28 mouse cellular contexts compared by ENCODE assay signal in genomic region chrX:99035407-99035806, GRCm38 (mm10). TPM values are rescaled to one million over a fixed set of nuclear protein-coding genes. Genes with fewer than 3 reads are reported as not detected.
A peak's percentile ranks its signal among the peaks of the same experiment; 100 is the strongest.
DNase-seq lines count a peak whose midpoint lies in the region; ATAC-seq and TF ChIP-seq lines count a peak whose summit lies in the region.
"Had no signal": no experiment of that assay in that cellular context is flagged by ENCODE, and none has a peak within 500 bp of the region (broad histone marks: within the 10 kb centered on the region; RNA-seq: fewer than 3 reads in every experiment).

No protein-coding gene starts in this region.

- intact Hi-C loops in gastrocnemius, postnatal 14 days (cut with DNase I; ENCODE audit: low total_unique reads) = no loop called here

- 52% methylated on average over 3 of the region's 3 CpGs for WGBS in kidney, adult 2 months
- 55% methylated on average over 3 of the region's 3 CpGs for WGBS in kidney, embryonic 15.5 days
- WGBS in heart, embryonic 10.5 days = 41% methylated on average over 3 of the region's 3 CpGs

- H3K27me3 ChIP-seq in kidney, adult 2 months (replicated peaks; ENCODE audit: control insufficient read depth, insufficient read depth, low read length) = no peaks in the 10 kb centered on the region
- peaks cover 61% of the 10 kb centered on the region for H3K27me3 ChIP-seq in kidney, embryonic 15.5 days
- no peaks in the 10 kb centered on the region for H3K27me3 ChIP-seq in G1E (ENCODE audit: insufficient read depth, low read length)
- peaks cover 28% of the 10 kb centered on the region; the same call in 1 of the 2 replicates for H3K27me3 ChIP-seq in heart, embryonic 10.5 days (ENCODE audit: insufficient read depth, poor library complexity, severe bottlenecking)
- H3K27me3 ChIP-seq: forebrain, embryonic 13.5 days; intestine, embryonic 15.5 days had no signal

- no peak overlapping the region for H3K9ac ChIP-seq in kidney, embryonic 15.5 days
- H3K9ac ChIP-seq: forebrain, embryonic 13.5 days; heart, embryonic 13.5 days; hindbrain, embryonic 13.5 days; intestine, embryonic 15.5 days had no signal

- H3K9me3 ChIP-seq in kidney, embryonic 15.5 days (replicated peaks) = no peaks in the 10 kb centered on the region
- no peaks in the 10 kb centered on the region for H3K9me3 ChIP-seq in G1E (replicated peaks)
- H3K9me3 ChIP-seq in heart, embryonic 10.5 days = no peaks in the 10 kb centered on the region
- H3K9me3 ChIP-seq: forebrain, embryonic 10.5 days; forebrain, embryonic 13.5 days; heart, embryonic 13.5 days; hindbrain, embryonic 10.5 days; hindbrain, embryonic 13.5 days; intestine, embryonic 15.5 days had no signal

- ATAC-seq in kidney, embryonic 15.5 days (replicated peaks; ENCODE audit: low FRiP score) = no peak
- ATAC-seq in G1E (ENCODE audit: extremely low read depth, insufficient number of reproducible peaks, low FRiP score, poor library complexity, severe bottlenecking) = peak; percentile 63
- peak; percentile 68 for ATAC-seq in granulocyte monocyte progenitor cell, adult 5-6 weeks (replicated peaks; ENCODE audit: poor library complexity, severe bottlenecking)
- peak; percentile 85 for ATAC-seq in megakaryocyte progenitor cell, adult 5-6 weeks (replicated peaks; ENCODE audit: poor library complexity)
- ATAC-seq: activated CD4-positive, CD25-positive, alpha-beta regulatory T cell, adult 4 months; CD4-positive, CD25-positive, alpha-beta regulatory T cell, adult 4 months; forebrain, embryonic 13.5 days; forebrain, embryonic 16.5 days; hindbrain, embryonic 16.5 days; intestine, embryonic 15.5 days had no signal

- no peak overlapping the region for H3K4me3 ChIP-seq in kidney, adult 2 months (ENCODE audit: insufficient read depth, low read depth, low read length)
- no peak overlapping the region for H3K4me3 ChIP-seq in kidney, embryonic 15.5 days (replicated peaks)
- H3K4me3 ChIP-seq in G1E (ENCODE audit: low read depth, low read length) = no peak overlapping the region; the same call in 1 of the 2 replicates
- H3K4me3 ChIP-seq in heart, embryonic 10.5 days = no peak overlapping the region
- H3K4me3 ChIP-seq: forebrain, embryonic 10.5 days; forebrain, embryonic 13.5 days; heart, embryonic 13.5 days; hindbrain, embryonic 10.5 days; hindbrain, embryonic 13.5 days; intestine, embryonic 15.5 days had no signal

- H3K36me3 ChIP-seq in kidney, adult 2 months (ENCODE audit: control insufficient read depth, insufficient read depth, low read length) = no peaks in the 10 kb centered on the region
- H3K36me3 ChIP-seq in kidney, embryonic 15.5 days = no peaks in the 10 kb centered on the region
- H3K36me3 ChIP-seq in G1E (replicated peaks) = no peaks in the 10 kb centered on the region
- no peaks in the 10 kb centered on the region for H3K36me3 ChIP-seq in heart, embryonic 10.5 days
- H3K36me3 ChIP-seq: forebrain, embryonic 10.5 days; heart, embryonic 13.5 days; hindbrain, embryonic 10.5 days; hindbrain, embryonic 13.5 days; intestine, embryonic 15.5 days had no signal

- no peak for DNase-seq in kidney, adult 2 months
- DNase-seq in G1E (ENCODE audit: low spot score) = no peak
- DNase-seq in thymus, adult 18-20 months = no peak
- no peak for DNase-seq in gastrocnemius, postnatal 14 days
- no peak for DNase-seq in heart, embryonic 10.5 days (ENCODE audit: low spot score)
- DNase-seq: adrenal gland, postnatal 10 days; adrenal gland, postnatal 36 days; cerebellum, adult 11 months; cerebellum, adult 2 months; cerebellum, adult 9-11 months; cerebellum, postnatal 25 days; gastrocnemius, postnatal 25 days; heart, postnatal 14 days; kidney, adult 11 months had no signal

- no peak for TF ChIP-seq CTCF in kidney, adult 2 months (conservative IDR thresholded peaks at IDR 0.05; ENCODE audit: insufficient read depth, insufficient read length, low read depth, low read length)
- TF ChIP-seq CTCF in G1E (IDR thresholded peaks at IDR 0.05; ENCODE audit: low read depth, low read length) = no peak

- no peaks in the 10 kb centered on the region for H3K4me1 ChIP-seq in kidney, adult 2 months (ENCODE audit: control insufficient read depth, insufficient read depth, low read length)
- H3K4me1 ChIP-seq in kidney, embryonic 15.5 days = no peaks in the 10 kb centered on the region
- peaks cover 34% of the 10 kb centered on the region for H3K4me1 ChIP-seq in G1E (ENCODE audit: insufficient read depth, low read depth, low read length)
- no peaks in the 10 kb centered on the region for H3K4me1 ChIP-seq in heart, embryonic 10.5 days
- H3K4me1 ChIP-seq: forebrain, embryonic 10.5 days; forebrain, embryonic 13.5 days; heart, embryonic 13.5 days; hindbrain, embryonic 10.5 days; hindbrain, embryonic 13.5 days; intestine, embryonic 15.5 days had no signal

- TF ChIP-seq POLR2A in kidney, adult 2 months (IDR thresholded peaks at IDR 0.05; ENCODE audit: low read depth, low read length) = no peak

- peak overlapping the region; percentile 28; the same call in 1 of the 2 replicates for H3K27ac ChIP-seq in kidney, adult 2 months (ENCODE audit: insufficient read depth, low read depth, low read length)
- no peak overlapping the region for H3K27ac ChIP-seq in kidney, embryonic 15.5 days
- H3K27ac ChIP-seq in heart, embryonic 10.5 days = no peak overlapping the region
- H3K27ac ChIP-seq: forebrain, embryonic 10.5 days; forebrain, embryonic 13.5 days; heart, embryonic 13.5 days; hindbrain, embryonic 10.5 days; hindbrain, embryonic 13.5 days; intestine, embryonic 15.5 days had no signal

- no peak overlapping the region for H3K4me2 ChIP-seq in kidney, embryonic 15.5 days
- H3K4me2 ChIP-seq: forebrain, embryonic 13.5 days; heart, embryonic 13.5 days; hindbrain, embryonic 13.5 days; intestine, embryonic 15.5 days had no signal

RNA-seq across cellular contexts. Expression of gene Stard8, which starts 32.4 kb away (rescaled TPM):
- 62.0 and 82.9 TPM in 2 replicates for polyA plus RNA-seq in kidney, adult 2 months (2012; rRNA removed)
- 14.0 and 15.8 TPM in 2 replicates for polyA plus RNA-seq in kidney, embryonic 15.5 days (2015; fragmentation: Nextera tagmentation; extraction: Ambion mirVana)
- total RNA-seq in G1E (2014; fragmentation: Nextera tagmentation) (34.2 and 46.2 TPM in 2 replicates), G1E (2017) (56.4 and 58.0 TPM in 2 replicates)
- 64.2 and 149 TPM in 2 replicates for polyA plus RNA-seq in G1E (2012)
- 5.4 and 5.7 TPM in 2 replicates for total RNA-seq in granulocyte monocyte progenitor cell, adult 5-6 weeks (2014; fragmentation: Nextera tagmentation)
- 7.6 and 9.7 TPM in 2 replicates for total RNA-seq in granulocyte monocyte progenitor cell, adult 5-6 weeks (2017)
- total RNA-seq in megakaryocyte progenitor cell, adult 5-6 weeks (2015) = 4.4 and 5.6 TPM in 2 replicates
- 3.1 and 6.9 TPM in 2 replicates for total RNA-seq in megakaryocyte progenitor cell, adult 5-6 weeks (2017)
- 10 to 100 TPM; 25.3 TPM for total RNA-seq in gastrocnemius, postnatal 14 days (2021)
- 19.7 and 23.1 TPM in 2 replicates for polyA plus RNA-seq in heart, embryonic 10.5 days (2016; fragmentation: Nextera tagmentation; extraction: Ambion mirVana)
- polyA plus RNA-seq: C2C12 had no signal
